Mouse (Mus musculus) kidney, postnatal 0 days (tissue): Measurements from ENCODE around the gene Rab37. TPM values are rescaled to one million over a fixed set of nuclear protein-coding genes. Genes with fewer than 3 reads are reported as not detected.
A peak's percentile ranks its signal among the peaks of the same experiment; 100 is the strongest.

ENCODE experiments used
- ATAC-seq: fragments of 200-750 bp; cut with Nextera tagmentation; replicated peaks from 2 replicates; pipeline ENCODE4 v1.8.0; 2017; ENCODE audit warnings: low read depth, moderate number of reproducible peaks, moderate TSS enrichment, moderate library complexity; ENCODE audit not compliant: low FRiP score
- DNase-seq: peaks from one replicate; pipeline ENCODE4 v3.0.0-alpha.2; 2016; ENCODE audit warnings: low spot score
- H3K27ac ChIP-seq: fragments of 300-500 bp; sonication (generic); 2 replicates; pipeline ENCODE4 v1.5.1; 2014; ENCODE audit warnings: mild to moderate bottlenecking
- H3K27me3 ChIP-seq: fragments of 300-500 bp; sonication (generic); 2 replicates; pipeline ENCODE4 v1.6.1; 2014; ENCODE audit warnings: low read length, mixed read lengths; ENCODE audit not compliant: insufficient read depth
- H3K36me3 ChIP-seq: fragments of 300-500 bp; sonication (generic); 2 replicates; pipeline ENCODE4 v1.6.1; 2014; ENCODE audit warnings: low read length, mixed read lengths; ENCODE audit not compliant: insufficient read depth
- H3K4me1 ChIP-seq: fragments of 300-500 bp; sonication (generic); replicated peaks from 2 replicates; pipeline ENCODE4 v1.6.1; 2014; ENCODE audit warnings: antibody characterized with exemption, low read length, mixed read lengths; ENCODE audit not compliant: insufficient read depth
- H3K4me2 ChIP-seq: fragments of 300-500 bp; sonication (generic); 2 replicates; pipeline ENCODE4 v1.6.1; 2014; ENCODE audit warnings: mild to moderate bottlenecking, low read length, moderate library complexity, mixed read lengths
- H3K4me3 ChIP-seq: fragments of 300-500 bp; sonication (generic); replicated peaks from 2 replicates; pipeline ENCODE4 v1.5.1; 2014; ENCODE audit warnings: low read depth, low read length
- H3K9ac ChIP-seq: fragments of 300-500 bp; sonication (generic); 2 replicates; pipeline ENCODE4 v1.6.1; 2014; ENCODE audit warnings: low read depth, low read length
- H3K9me3 ChIP-seq: fragments of 300-500 bp; sonication (generic); replicated peaks from 2 replicates; pipeline ENCODE4 v1.6.1; 2016; ENCODE audit warnings: low read length, inconsistent platforms, mixed read lengths
- CTCF ChIP-seq: IDR thresholded peaks from 2 replicates; pipeline ENCODE4 v1.5.1; 2016; ENCODE audit warnings: antibody characterized with exemption, low read depth, mild to moderate bottlenecking, moderate library complexity
- WGBS: fragments of 180-500 bp; shearing (Covaris S2); extraction: QIAGEN DNeasy Blood & Tissue Kit; methylation state at CpG from one replicate; pipeline ENCODE4 v1.1.7; 2014; 5-methylcytosine and 5-hydroxymethylcytosine counted together
- polyA plus RNA-seq: library from polyadenylated mRNA; unstranded; fragments of >200 nt; fragmentation: Nextera tagmentation; extraction: Ambion mirVana; gene quantifications from 2 replicates; pipeline ENCODE4 v1.2.1, GENCODE M21; 2015

The Rab37 gene
- polyA plus RNA-seq, 1 experiment from 2014 or later = 1.8 TPM

GRCm38 (mm10) chr11:115138597-115139262 lies 47.5 kb downstream of the Rab37 start:
- Histone ChIP-seq H3K4me1 (no peaks in the 10 kb centered on the region), H3K4me2 (no peak overlapping the region), H3K27me3 (no peaks in the 10 kb centered on the region), H3K4me3 (no peak overlapping the region), H3K9ac (no peak overlapping the region), H3K27ac (no peak overlapping the region), H3K9me3 (no peaks in the 10 kb centered on the region), H3K36me3 (no peaks in the 10 kb centered on the region)
- ATAC-seq (no peak), DNase-seq (no peak)
- no peak for TF ChIP-seq CTCF
- WGBS = 73% methylated on average over 5 of the region's 5 CpGs

DNA sequence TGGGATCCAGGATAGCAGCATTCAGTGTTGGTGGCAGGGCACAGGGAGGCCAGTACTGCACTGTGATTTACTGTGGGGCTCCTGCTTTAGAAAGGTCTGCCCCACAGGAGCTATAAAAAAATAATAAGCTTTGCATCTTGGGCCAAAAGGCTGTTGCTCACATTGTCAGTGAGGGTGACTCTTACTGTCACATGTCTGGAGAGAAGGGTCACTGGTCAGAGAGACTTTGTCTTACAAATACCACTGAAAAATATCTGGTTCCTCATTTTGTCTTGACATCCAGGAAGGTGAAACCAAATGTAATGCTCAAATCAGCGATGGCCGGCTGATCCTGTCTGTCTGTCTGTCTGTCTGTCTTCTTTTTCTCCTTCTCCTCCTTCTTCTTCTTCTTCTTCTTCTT lies 50.7 kb downstream of the Rab37 start:
- no peak for TF ChIP-seq CTCF
- Histone ChIP-seq H3K36me3 (no peaks in the 10 kb centered on the region), H3K4me3 (no peak overlapping the region), H3K9me3 (no peaks in the 10 kb centered on the region), H3K4me1 (no peaks in the 10 kb centered on the region), H3K9ac (no peak overlapping the region), H3K4me2 (no peak overlapping the region), H3K27ac (no peak overlapping the region), H3K27me3 (no peaks in the 10 kb centered on the region)
- no peak for DNase-seq
- ATAC-seq = no peak
- 76% methylated on average over 2 of the region's 2 CpGs for WGBS

DNA sequence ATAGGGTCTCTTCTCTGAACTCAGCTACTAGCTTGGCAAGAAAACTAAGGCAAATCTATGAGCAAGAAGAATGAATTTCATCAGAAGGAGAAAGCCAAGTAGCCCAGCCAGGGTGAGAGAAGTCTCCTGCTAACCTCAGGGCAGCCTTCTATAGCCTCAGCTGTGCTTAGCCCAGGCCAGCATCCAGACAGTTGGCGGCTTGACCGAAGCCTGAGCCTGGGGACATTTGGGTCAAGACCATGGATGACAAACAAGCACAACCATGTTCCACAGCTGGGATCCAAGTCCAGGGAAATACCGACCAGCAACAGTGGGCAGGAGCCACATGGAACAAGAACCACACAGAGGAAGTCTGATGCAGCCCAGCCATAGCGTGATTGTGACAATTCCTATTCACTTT lies 56.6 kb downstream of the Rab37 start:
- no peak overlapping the region for H3K4me3 ChIP-seq
- TF ChIP-seq CTCF = no peak
- no peaks in the 10 kb centered on the region for H3K36me3 ChIP-seq
- no peak for DNase-seq
- no peak for ATAC-seq
- H3K27me3 ChIP-seq = no peaks in the 10 kb centered on the region
- H3K4me2 ChIP-seq = no peak overlapping the region
- no peaks in the 10 kb centered on the region for H3K4me1 ChIP-seq
- H3K9me3 ChIP-seq = no peaks in the 10 kb centered on the region
- WGBS = 74% methylated on average over 4 of the region's 4 CpGs
- no peak overlapping the region for H3K27ac ChIP-seq
- no peak overlapping the region for H3K9ac ChIP-seq

- ATAC-seq = no peak
- TF ChIP-seq CTCF = no peak
- 45% methylated on average over 6 of the region's 6 CpGs for WGBS
These were observed 59.6 kb downstream of the Rab37 start for GRCm38 (mm10) chr11:115150741-115151254.

DNA sequence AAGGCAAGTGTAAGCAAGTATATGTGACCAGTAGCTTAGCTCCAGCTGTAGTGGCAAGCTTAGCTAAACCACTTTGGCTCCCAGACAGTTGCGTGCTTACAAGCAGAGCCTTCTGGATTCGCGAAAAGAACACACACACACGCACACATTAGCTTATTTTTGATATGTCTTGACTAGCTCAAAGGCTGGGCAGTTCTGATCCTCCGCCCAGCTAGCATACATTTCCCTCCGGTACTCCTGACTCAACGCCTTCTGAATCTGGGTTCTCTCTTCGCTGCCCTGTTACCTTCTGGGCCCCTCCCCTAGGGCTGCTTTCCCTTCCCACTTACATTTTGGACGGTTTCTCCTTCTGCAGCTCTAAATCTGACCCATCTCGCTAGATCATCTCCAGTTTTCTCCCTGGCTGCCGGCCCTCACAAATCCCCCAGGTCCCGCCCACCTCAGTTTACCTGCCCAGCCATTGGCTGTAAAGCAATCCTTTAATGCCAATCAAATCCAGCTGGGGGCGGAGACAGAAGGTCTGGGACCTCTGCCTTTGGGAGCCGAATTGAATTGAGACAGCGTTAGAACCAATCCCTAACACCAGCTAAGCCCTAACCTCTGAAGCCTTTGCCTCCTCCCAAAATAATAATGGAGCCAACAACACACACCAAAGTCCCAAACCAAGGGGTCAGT lies 60.7 kb downstream of the Rab37 start:
- Histone ChIP-seq H3K36me3 (no peaks in the 10 kb centered on the region), H3K9me3 (no peaks in the 10 kb centered on the region), H3K4me1 (0 out of 2 replicates have a peak, but pooled peaks cover 3% of the 10 kb centered on the region), H3K27me3 (no peaks in the 10 kb centered on the region), H3K4me2 (peak overlapping the region; percentile 50), H3K27ac (no peak overlapping the region), H3K4me3 (peak overlapping the region; percentile 20), H3K9ac (0 out of 2 replicates have a peak overlapping the region, but pooled peaks have one; percentile 19)
- 5% methylated on average over 15 of the region's 15 CpGs for WGBS
- DNase-seq (peak; percentile 82), ATAC-seq (peak; percentile 53)
- TF ChIP-seq CTCF = no peak

More at GRCm38 (mm10) chr11:115150741-115151254, 59.6 kb downstream of the Rab37 start:
- H3K27ac ChIP-seq = no peak overlapping the region
- H3K36me3 ChIP-seq = no peaks in the 10 kb centered on the region
- 0 out of 2 replicates have a peak, but pooled peaks cover 3% of the 10 kb centered on the region for H3K4me1 ChIP-seq
- no peaks in the 10 kb centered on the region for H3K27me3 ChIP-seq
- DNase-seq = no peak
- no peak overlapping the region for H3K4me2 ChIP-seq
- no peaks in the 10 kb centered on the region for H3K9me3 ChIP-seq
- no peak overlapping the region for H3K9ac ChIP-seq
- H3K4me3 ChIP-seq = no peak overlapping the region

DNA sequence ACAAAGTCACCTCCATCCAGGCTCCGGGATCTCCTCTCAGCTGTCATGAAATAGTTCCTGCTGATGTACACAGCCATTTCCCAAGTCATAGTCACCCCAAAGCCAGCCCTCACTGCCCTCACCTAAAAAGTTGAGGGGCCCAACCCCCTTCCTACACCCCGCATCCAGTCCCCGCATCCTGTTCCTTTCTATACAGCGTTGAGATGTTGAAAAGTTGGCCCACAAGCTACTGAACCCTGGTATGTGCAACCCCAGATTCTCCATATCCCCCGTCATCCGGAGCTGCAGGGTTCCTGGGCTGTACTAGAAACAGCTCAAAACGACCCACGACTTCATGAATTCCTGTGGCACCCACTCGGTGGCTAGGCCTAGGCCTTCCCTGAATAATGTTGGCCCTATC lies 61.9 kb downstream of the Rab37 start:
- Histone ChIP-seq H3K4me3 (no peak overlapping the region), H3K4me1 (0 out of 2 replicates have a peak, but pooled peaks cover 3% of the 10 kb centered on the region), H3K27ac (no peak overlapping the region), H3K9ac (no peak overlapping the region), H3K27me3 (no peaks in the 10 kb centered on the region), H3K9me3 (no peaks in the 10 kb centered on the region), H3K4me2 (no peak overlapping the region), H3K36me3 (no peaks in the 10 kb centered on the region)
- ATAC-seq (no peak), DNase-seq (no peak)
- 80% methylated on average over 9 of the region's 9 CpGs for WGBS
- TF ChIP-seq CTCF = no peak
